Mouse (Mus musculus) gastrocnemius, adult 2 months (tissue): Measurements from ENCODE around the gene Efcc1. TPM values are rescaled to one million over a fixed set of nuclear protein-coding genes. Genes with fewer than 3 reads are reported as not detected.
A peak's percentile ranks its signal among the peaks of the same experiment; 100 is the strongest.

ENCODE experiments used
- DNase-seq: peaks from one replicate; pipeline ENCODE4 v3.0.0; 2022
- H3K27ac ChIP-seq: fragments of 200-600 bp; 2 replicates; pipeline ENCODE4 v1.8.1; 2022; ENCODE audit warnings: mild to moderate bottlenecking
- H3K4me3 ChIP-seq: fragments of 200-600 bp; 2 replicates; pipeline ENCODE4 v1.8.1; 2022; ENCODE audit warnings: mild to moderate bottlenecking, moderate library complexity
- CTCF ChIP-seq: fragments of 200-600 bp; IDR thresholded peaks from 2 replicates; pipeline ENCODE4 v1.8.1; 2022; ENCODE audit warnings: antibody characterized with exemption, mild to moderate bottlenecking, moderate library complexity
- intact Hi-C: fragments of 180-260 bp; cut with DNase I; formaldehyde crosslinking; loops from one replicate; pipeline ENCODE4 v1.15.1; 2025
- total RNA-seq, 2 experiments: library from RNA; stranded (reverse); gene quantifications; 2 replicates each; pipeline ENCODE4 v1.2.3; 2021

The Efcc1 gene
- total RNA-seq, 2 experiments from 2014 or later, result 0.70 to 0.82 TPM

DNA sequence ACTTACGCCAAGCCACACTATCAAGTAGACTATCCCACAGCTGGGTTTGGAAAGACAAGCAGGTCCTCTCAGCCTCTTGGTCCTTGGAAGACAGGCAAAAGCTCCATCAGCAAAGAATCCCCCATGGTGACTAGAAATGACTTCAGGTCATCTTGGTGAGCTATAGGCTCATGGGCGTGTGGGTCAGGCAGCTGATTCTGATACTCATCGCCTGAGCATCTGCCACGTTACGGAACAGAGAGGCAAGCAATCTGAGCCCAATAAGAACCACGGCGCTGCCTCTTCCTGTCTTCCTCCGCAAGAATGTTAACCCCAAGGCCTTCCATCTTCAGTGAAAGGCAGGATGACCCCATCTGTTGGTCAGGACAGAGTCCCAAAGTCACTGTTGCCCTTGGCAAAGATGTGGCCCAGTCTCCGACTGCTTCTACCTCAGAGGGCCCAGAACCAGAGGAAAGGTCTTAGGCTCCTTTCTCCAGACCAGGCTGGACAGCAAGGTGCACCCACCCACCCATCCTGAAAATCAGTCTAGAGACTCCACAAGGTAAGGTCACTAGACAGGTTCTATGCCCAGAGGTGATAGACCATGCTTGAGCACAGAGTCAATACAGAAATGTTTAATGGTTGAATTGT is 57.7 kb downstream of the Efcc1 start:
- H3K27ac ChIP-seq, result no peak overlapping the region
- no peak overlapping the region for H3K4me3 ChIP-seq
- TF ChIP-seq CTCF, result no peak
- DNase-seq, result no peak
- intact Hi-C loops, result no loop called here

- intact Hi-C loops, result no loop called here
- peak; percentile 53 for DNase-seq
Observed at GRCm38 (mm10) chr6:87788896-87789587, 58.4 kb downstream of the Efcc1 start.

GRCm38 (mm10) chr6:87789791-87790190 is 59.1 kb downstream of the Efcc1 start:
- DNase-seq, result no peak
- intact Hi-C loops, result no loop called here
- Histone ChIP-seq H3K27ac (no peak overlapping the region), H3K4me3 (no peak overlapping the region)
- no peak for TF ChIP-seq CTCF

More at GRCm38 (mm10) chr6:87788896-87789587, 58.4 kb downstream of the Efcc1 start:
- no peak overlapping the region for H3K4me3 ChIP-seq
- H3K27ac ChIP-seq, result no peak overlapping the region
- no peak for TF ChIP-seq CTCF

DNA sequence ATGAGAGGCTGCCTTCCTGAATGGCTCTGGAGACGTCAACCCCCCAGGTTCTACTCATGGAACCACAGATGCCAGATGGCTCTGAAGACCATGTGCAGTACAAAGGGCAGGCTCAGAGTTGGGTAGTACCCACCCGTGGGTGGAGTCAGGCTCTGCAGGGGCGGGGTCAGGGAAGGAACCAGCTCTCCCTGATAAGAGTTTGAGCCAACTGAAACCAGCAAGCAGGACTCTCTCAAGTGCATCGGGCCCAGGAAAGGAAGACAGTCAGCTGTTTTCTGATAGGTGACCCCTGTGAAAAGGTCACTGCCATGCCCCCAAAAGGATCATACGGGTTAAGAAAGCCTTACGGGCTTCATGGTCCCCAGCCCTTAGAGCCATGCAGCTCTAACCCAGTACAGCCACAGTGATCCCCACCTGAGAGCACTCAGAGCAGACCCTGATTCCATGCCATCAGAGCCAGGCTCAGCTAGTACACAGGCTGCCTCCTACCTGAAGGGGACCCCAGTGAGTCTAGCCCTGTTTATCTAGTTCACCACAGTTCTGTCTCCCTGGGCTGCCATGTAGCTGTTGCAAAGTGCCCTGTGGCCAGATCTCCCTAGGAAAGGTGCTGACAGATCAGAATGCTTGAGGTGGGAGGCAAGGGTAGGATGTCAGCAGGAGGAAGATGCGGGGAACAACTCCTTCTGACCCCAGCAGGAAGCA is 60.3 kb downstream of the Efcc1 start:
- TF ChIP-seq CTCF, result no peak

GRCm38 (mm10) chr6:87791826-87792225 is 61.2 kb downstream of the Efcc1 start:
- DNase-seq, result no peak
- Histone ChIP-seq H3K4me3 (no peak overlapping the region), H3K27ac (no peak overlapping the region)
- TF ChIP-seq CTCF, result no peak
- intact Hi-C loops, result no loop called here

More for the DNA sequence above, 60.3 kb downstream of the Efcc1 start:
- intact Hi-C loops, result no loop called here
- peak; percentile 34 for DNase-seq
- no peak overlapping the region for H3K4me3 ChIP-seq
- H3K27ac ChIP-seq, result no peak overlapping the region

DNA sequence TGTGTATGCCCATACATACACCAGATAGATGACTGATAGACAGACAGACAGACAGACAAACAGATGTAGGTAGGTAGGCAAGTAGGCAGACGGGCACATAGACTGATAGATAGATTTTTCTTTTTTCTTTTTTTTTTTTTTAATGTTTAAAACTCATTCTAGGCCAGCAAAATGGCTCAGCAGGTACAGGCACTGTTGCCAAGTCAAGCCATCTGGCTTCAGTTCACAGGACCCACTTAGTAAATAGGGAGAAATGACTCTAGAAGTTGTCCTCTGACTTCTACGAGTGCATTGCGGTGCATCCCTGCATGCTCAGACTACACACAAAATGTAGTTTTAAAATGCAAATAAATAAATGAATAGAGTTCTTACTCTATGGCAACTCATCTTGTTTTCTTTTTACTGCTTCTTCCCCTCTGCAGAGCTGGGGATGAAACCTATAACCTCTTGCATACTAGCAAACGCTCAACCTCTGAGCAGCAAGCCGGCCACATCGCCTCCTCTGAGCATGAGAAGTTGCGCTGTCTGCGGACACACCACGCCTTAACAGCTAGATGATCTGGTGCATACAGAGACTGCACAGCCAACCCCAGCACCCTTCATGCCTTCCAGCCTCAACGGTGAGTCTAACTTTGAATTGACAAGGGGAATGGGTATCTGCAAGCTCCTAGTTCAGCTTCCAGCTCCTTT is 63.3 kb downstream of the Efcc1 start:
- TF ChIP-seq CTCF, result no peak
- intact Hi-C loops, result no loop called here
- no peak overlapping the region for H3K27ac ChIP-seq
- no peak overlapping the region for H3K4me3 ChIP-seq
- no peak for DNase-seq

DNA sequence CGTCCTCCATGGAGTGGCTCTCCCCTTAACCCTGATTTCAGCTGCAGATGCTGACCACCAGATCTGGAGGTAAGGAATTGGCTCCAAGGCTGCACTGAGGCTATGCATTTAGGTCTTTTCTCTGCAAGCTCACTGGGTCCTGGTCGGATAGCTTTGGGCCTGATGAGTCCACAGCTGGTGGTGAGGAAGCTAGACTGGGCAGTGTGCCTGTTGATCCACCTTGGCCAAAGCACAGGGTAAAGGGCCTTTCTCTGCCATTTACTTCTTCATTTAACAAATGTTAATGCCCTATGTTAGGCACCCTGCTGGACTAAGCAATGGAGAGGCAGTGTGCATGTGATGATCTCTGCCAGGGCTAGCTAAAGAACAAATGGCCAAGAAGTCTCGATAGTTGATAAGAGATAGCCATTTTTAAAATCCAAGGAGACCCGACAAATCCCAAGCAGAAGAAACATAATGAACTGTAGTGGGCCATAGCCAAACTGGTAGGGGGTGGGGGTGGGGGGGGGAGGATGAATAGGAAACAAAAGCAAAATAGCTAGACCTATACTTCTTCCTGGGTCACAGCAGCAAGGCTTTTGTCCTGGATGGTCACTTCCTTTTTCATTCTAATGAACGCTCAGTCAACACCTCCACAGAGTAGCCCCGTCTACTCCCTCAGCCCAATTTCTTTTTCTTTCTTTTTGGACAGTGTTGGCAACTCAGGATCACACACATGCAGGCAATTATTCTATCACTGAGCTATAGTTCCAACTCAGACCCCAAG is 64.9 kb downstream of the Efcc1 start:
- H3K27ac ChIP-seq, result no peak overlapping the region
- H3K4me3 ChIP-seq, result no peak overlapping the region
- no peak for DNase-seq
- TF ChIP-seq CTCF, result no peak
- intact Hi-C loops, result no loop called here

DNA sequence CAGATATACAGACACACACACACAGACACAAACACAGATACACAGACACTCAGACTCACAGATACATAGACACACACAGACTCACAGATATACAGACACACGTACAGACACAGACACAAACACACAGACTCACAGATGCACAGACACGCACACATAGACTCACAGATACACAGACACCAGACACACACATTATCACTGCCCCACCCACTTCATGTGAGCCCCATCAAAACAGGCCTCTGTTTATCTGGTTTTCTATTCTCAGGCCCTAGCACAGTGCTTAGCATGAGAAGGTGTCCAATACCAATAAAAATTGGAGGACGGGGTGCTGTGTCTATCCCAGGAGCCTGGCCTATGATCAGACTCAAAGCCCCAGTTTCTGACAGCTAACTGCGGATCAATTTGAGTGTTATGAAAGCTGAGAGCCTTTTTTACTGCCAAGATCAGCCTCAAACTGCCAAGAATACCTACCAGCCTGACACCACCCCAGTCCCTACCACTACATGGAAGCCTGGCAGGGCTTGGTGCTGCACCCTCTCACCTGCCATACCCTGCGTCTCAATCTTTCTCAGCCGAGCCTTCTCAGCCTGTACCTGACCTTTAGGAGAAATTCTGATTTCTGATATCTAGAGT is 65.7 kb downstream of the Efcc1 start:
- Histone ChIP-seq H3K27ac (0 out of 2 replicates have a peak overlapping the region, but pooled peaks have one; percentile 20), H3K4me3 (no peak overlapping the region)
- no peak for DNase-seq
- TF ChIP-seq CTCF, result no peak
- intact Hi-C loops, result no loop called here

DNA sequence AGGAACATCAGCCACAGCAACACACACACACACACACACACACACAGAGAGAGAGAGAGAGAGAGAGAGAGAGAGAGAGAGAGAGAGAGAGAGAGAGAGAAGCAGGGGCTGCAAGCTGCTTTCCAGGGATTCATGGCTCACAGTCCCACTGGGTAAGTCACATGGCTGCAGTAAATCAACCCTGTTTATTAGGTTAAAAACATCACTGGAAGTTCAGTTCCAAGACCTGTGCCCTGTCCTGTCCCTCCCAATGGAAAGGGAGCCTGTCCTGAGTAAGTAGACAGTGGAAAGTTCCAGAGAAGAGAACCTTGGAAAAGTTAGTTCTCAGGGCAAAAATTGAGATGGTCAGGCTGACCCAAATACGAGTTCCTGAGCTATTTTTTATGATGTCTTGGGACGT is 66.7 kb downstream of the Efcc1 start:
- H3K4me3 ChIP-seq, result no peak overlapping the region
- no peak for TF ChIP-seq CTCF
- intact Hi-C loops, result no loop called here
- no peak for DNase-seq
- peak overlapping the region; percentile 46 for H3K27ac ChIP-seq

- no peak for DNase-seq
- intact Hi-C loops, result no loop called here
- Histone ChIP-seq H3K4me3 (no peak overlapping the region), H3K27ac (no peak overlapping the region)
- TF ChIP-seq CTCF, result no peak
Observed at GRCm38 (mm10) chr6:87799576-87799975, 68.9 kb downstream of the Efcc1 start.

GRCm38 (mm10) chr6:87802462-87802861 is 71.8 kb downstream of the Efcc1 start:
- H3K4me3 ChIP-seq, result no peak overlapping the region
- TF ChIP-seq CTCF, result no peak
- intact Hi-C loops, result no loop called here
- H3K27ac ChIP-seq, result no peak overlapping the region
- DNase-seq, result no peak

DNA sequence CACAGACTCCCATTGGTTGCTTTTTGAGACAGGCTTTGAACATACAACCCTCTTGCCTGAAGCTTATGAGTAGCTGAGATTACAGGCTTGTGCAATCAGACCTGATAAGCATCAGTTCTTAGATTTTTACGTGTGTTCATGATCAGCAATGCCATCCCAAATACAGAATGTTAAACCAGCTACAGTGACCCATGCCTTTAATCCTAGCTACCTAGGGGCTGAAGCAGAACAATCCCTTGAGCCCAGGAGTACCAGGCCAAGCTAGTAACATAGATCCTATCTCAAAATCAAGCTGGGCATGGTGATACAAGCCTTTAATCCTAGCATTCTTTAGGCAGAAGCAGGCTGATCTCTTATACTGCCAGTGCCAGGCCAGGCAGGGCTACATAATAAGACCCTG is 73.4 kb downstream of the Efcc1 start:
- no peak overlapping the region for H3K4me3 ChIP-seq
- intact Hi-C loops, result no loop called here
- no peak for DNase-seq
- no peak for TF ChIP-seq CTCF
- no peak overlapping the region for H3K27ac ChIP-seq
